Mouse (Mus musculus): ENCODE measurements around the gene Tnfsfm13.

Gene Tnfsfm13

DNA sequence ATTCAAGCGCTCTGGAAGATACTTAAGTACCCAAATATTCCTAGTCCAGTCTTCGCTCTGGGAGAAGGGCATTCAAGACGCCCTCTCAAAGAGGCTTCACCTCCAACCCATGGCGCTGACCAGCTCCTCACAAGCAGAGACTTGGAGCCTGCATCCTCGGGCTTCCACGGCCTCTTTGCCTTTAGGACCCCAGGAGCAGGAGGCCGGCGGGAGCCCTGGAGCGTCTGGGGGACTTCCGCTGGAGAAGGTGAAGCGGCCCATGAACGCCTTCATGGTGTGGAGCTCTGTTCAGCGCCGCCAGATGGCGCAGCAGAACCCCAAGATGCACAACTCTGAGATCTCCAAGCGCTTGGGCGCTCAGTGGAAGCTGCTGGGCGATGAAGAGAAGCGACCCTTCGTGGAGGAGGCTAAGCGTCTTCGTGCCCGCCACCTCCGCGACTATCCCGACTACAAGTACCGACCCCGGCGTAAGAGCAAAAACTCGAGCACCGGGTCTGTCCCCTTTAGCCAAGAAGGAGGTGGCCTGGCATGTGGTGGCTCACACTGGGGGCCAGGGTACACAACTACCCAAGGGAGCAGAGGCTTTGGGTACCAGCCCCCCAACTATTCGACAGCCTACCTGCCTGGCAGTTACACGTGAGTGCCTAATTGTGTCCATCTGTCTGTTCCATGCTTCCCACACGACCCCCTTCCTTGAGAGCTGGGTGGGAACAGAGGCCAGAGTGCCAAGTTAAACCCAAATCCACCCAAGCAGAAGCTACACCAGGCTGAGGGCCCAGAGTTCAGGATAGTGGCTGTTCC is 40.4 kb downstream of the Tnfsfm13 start, which contains the start of gene Sox15:
Gene Sox15 (plus strand): TSS at position 51 of the 801 bp plus-strand sequence.
- DNase-seq (ENCODE audit: low spot score in 2 of 2), result peak; percentile 70 to 72

GRCm38 (mm10) chr11:69654760-69655159 is 41.1 kb downstream of the Tnfsfm13 start:
- peak in 1 of 2 experiments; percentile 54 for DNase-seq (ENCODE audit: low spot score in 2 of 2)

GRCm38 (mm10) chr11:69653399-69653798 is 42.5 kb downstream of the Tnfsfm13 start:
- DNase-seq (ENCODE audit: low spot score in 2 of 2), result no peak

DNA sequence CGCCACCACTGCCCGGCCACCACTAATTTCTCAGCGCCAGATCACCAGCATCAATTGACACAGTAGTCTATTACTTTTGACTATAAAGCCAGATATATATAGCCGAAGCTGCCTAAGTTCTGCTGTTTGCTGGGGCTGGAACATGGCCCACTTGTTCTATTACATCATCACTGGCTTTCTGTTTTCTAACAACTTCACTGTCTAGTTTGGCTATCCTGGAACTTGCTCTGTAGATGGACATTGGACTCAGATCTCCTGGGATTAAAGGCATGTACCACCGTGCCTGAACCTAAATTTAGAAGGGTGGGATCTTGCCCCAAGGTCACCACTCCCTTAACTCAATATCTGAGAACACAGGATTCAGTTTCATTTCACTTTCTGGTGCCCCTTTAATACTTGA is 50.0 kb downstream of the Tnfsfm13 start:
- no peak for DNase-seq (ENCODE audit: low spot score in 2 of 2)

DNA sequence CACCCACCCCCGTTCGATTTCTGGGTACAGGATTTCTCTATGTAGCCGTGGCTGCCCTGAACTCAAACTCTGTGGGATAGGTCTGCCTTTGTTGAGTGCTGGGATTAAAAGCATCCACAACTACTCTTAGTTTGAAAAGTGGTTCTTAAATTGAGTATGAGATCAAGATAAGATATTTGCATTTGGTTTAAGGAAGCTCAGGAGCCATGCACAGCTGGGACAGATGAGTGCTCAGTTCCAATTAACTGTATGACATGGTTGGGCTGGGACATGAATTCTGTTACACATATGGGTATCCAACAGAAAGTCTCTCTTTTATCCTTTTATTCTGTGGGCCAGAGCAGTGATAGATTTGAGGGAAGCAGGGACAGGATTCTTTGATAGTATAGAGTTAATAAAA is 60.4 kb downstream of the Tnfsfm13 start:
- no peak for DNase-seq (ENCODE audit: low spot score in 2 of 2)

DNA sequence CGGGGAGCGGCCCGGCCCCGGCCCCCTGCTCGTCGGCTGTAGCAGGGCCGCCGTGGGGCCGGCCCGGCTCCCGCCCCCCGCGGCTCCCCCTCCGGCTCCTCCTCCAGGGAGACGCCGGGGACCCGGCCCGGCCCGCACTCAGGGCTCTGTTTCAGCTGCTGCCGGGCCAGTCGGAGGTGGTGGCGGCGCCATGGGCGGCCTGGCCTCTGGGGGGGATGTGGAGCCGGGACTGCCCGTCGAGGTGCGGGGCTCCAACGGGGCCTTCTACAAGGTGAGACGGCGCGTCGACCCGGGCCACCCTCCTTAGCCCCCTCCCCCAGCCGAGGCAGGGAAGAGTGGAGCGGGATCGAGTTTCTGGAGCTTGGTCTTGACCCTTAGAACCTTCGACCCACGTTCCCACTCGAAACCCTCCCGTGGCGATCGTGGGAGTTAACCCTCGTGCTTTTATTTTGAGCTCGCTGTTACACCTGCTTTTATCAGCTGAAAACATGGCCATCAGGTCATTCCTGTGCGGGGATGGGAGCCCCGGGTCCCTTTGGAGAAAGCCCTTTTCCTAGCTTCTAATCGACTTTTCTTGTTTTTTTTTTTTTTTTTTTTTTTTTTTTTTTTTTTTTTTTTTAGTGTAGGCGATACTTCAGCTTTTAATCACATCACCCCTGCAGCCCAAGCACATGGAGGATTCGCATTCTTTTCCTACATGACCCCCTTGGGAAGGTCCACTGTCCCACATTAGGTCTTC is 62.6 kb downstream of the Tnfsfm13 start:
- no peak for DNase-seq (ENCODE audit: low spot score in 2 of 2)
